Mouse (Mus musculus) olfactory bulb, adult 2 months (tissue): ENCODE measurements around the gene Opcml. TPM values are rescaled to one million over a fixed set of nuclear protein-coding genes. Genes with fewer than 3 reads are reported as not detected.

Experiments used
- H3K27ac ChIP-seq: fragments of 200-500 bp; 2 replicates; pipeline ENCODE4 v1.5.1; 2012; ENCODE audit warnings: low read depth, low read length; ENCODE audit not compliant: insufficient read depth
- H3K4me1 ChIP-seq: fragments of 200-500 bp; 2 replicates; pipeline ENCODE4 v1.6.1; 2012; ENCODE audit warnings: low read length; ENCODE audit not compliant: control insufficient read depth, insufficient read depth
- H3K4me3 ChIP-seq: fragments of 200-500 bp; 2 replicates; pipeline ENCODE4 v1.5.1; 2012; ENCODE audit warnings: mild to moderate bottlenecking, low read depth, low read length, moderate library complexity; ENCODE audit not compliant: insufficient read depth
- CTCF ChIP-seq: fragments of 200-500 bp; IDR thresholded peaks from 2 replicates; pipeline ENCODE4 v1.5.1; 2012; ENCODE audit warnings: low read depth, mild to moderate bottlenecking, low read length, moderate library complexity; ENCODE audit not compliant: insufficient read depth
- POLR2A ChIP-seq: fragments of 200-500 bp; IDR thresholded peaks from 2 replicates; pipeline ENCODE4 v1.6.1; 2012; ENCODE audit warnings: mild to moderate bottlenecking, low read depth, low read length, moderate library complexity; ENCODE audit not compliant: insufficient read depth
- WGBS: fragments of 180-500 bp; shearing (Covaris S2); methylation state at CpG from one replicate; pipeline ENCODE4 v1.1.7; 2018; 5-methylcytosine and 5-hydroxymethylcytosine counted together
- polyA plus RNA-seq: library from polyadenylated mRNA; stranded (reverse); fragments of >200 nt; gene quantifications from 2 replicates; pipeline ENCODE4 v1.2.4, GENCODE M21; 2012; ENCODE audit warnings: low replicate concordance; ENCODE audit not compliant: missing spikeins, insufficient read depth, insufficient read length

The Opcml gene
- polyA plus RNA-seq, 1 experiment = not detected

DNA sequence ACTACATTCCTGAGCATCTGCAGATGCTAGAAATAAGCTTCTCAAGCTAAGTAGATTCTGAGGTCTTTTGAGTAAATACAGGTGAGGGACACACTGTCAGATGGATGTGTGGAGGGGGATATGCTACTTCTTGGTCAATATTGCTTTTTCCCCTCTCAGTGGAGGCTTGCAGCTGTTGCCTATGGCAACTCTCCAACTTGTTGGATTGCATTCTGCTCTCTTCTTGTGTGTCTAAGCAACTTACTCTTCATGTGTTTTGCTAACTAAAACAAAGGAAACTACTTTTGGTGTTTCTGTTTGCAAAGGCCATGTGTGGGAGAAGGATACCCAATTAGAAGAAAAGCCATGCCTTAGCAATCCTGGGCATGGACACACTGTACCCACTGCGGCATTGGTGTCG lies 406.0 kb downstream of the Opcml start:
- no peak overlapping the region for H3K27ac ChIP-seq
- TF ChIP-seq CTCF = no peak
- TF ChIP-seq POLR2A = no peak
- WGBS = 81% methylated on average over 2 of the region's 2 CpGs

DNA sequence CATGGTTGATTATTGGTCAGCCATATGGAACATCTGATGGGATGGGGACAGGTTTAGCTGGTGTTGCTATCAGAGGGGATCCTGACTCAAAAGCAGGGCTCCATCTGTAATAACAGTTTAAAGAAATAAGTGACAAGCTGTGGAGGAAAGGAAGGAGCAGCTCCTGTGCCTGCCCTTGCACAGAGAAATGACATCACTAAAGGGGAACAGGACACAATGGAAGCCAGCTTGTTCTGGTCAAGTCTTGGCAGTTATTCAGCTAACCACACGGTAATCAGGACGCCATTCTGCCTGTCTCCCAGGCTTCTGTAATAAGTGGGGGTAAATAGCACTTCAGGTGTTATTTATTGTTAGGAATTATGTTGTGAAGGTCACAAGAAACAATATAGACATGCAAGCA lies 406.5 kb downstream of the Opcml start:
- TF ChIP-seq CTCF = no peak
- no peak for TF ChIP-seq POLR2A
- Histone ChIP-seq H3K27ac (no peak overlapping the region), H3K4me1 (no peaks in the 10 kb centered on the region), H3K4me3 (no peak overlapping the region)
- WGBS = 54% methylated on average over 2 of the region's 2 CpGs

More for the DNA sequence above, 406.0 kb downstream of the Opcml start:
- H3K4me1 ChIP-seq = no peaks in the 10 kb centered on the region
- H3K4me3 ChIP-seq = no peak overlapping the region

DNA sequence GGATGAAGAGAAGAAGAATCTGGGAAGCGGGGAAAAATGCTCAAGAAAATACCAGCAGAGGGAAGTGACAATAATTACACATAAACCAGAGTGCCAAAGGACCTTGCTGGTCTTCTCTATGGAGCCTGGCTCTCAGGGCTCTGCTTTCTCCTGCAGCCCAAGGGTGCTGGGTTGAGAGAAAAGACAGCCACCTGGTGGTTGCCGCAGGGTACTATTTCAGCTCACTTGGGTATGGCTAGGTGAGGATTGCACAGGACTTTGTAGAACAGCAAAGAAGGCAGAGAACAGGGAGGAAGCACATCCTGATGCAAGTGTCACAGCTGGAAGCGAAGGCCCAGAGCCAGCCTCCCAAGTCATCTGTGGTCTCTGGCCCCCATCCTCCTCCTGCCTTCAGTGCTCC lies 407.1 kb downstream of the Opcml start:
- TF ChIP-seq POLR2A (no peak), CTCF (peak; percentile 60)
- Histone ChIP-seq H3K4me3 (no peak overlapping the region), H3K4me1 (no peaks in the 10 kb centered on the region), H3K27ac (no peak overlapping the region)
- 52% methylated on average over 3 of the region's 3 CpGs for WGBS

DNA sequence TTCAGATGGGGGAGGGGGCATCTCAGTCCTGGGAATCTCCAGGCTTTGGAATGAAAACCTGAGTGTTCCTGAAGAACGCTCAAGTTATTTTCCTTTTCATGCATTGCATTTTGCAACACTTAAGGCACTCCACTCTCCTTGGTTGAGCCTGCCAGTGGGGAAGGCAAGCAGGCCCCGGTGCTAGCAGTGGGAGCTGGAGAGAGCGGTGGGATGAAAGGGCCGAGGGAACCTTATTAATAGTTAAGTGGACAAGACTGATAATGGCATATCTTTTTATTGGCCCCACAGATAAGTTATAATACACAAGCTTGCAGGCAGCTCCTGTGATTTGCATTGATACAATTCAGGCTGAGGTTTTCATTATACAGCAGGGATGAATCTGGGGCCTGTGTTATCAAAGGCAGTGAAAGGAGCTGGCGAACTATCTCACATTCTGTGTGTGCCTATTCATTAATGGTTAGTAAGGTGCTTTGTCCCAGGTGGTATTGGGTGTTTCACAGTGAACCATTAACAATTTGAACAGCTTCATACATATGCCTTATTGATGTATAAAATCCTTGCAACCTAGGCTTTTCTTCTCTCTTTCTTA lies 407.6 kb downstream of the Opcml start:
- no peak overlapping the region for H3K4me3 ChIP-seq
- no peak for TF ChIP-seq CTCF
- TF ChIP-seq POLR2A = no peak
- 79% methylated on average over 5 of the region's 5 CpGs for WGBS
- no peaks in the 10 kb centered on the region for H3K4me1 ChIP-seq
- H3K27ac ChIP-seq = no peak overlapping the region

DNA sequence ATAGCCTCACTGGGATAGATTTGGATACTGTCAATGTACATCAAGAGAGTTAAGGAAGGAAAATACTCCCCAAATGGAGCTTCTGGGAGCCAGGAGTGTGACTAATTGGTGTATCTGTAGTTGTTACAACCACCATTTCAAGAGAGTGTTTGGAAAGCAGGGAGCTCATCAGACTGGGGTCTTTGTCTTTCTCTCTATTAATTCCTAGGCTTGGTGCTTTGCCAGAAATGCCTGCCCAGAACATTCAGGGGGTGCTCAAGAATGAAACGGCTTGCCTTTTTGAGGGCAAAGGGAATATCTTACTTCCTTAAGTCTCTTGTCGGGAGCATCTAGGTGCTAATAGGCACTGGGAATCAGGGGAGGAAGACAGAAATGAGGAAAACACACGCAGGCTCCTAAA lies 416.9 kb downstream of the Opcml start:
- 64% methylated on average over 3 of the region's 3 CpGs for WGBS
- H3K27ac ChIP-seq = no peak overlapping the region
- no peak for TF ChIP-seq CTCF
- no peak for TF ChIP-seq POLR2A
- no peaks in the 10 kb centered on the region for H3K4me1 ChIP-seq
- no peak overlapping the region for H3K4me3 ChIP-seq

DNA sequence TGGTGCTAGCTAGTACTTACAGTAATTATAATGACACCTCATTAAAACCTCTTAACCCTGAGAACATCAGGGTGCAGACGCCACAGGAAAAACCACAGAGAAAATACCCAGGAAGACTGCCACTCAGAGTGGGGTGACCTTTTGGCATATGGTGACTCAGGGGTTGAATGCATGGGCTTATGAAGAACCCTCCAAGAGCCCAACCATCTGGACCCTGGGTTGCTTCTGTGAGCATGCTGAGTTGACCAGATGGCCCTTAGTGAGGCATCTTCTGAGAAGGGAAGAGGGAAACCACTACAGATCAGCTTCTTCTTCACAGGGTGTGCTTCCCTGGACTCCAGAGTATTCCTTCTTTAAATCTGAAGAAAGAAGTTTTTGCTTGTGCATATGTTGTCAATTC lies 418.1 kb downstream of the Opcml start:
- TF ChIP-seq CTCF = no peak
- TF ChIP-seq POLR2A = no peak
- no peaks in the 10 kb centered on the region for H3K4me1 ChIP-seq
- H3K4me3 ChIP-seq = no peak overlapping the region
- 86% methylated on average over 1 of the region's 1 CpGs for WGBS
- no peak overlapping the region for H3K27ac ChIP-seq

DNA sequence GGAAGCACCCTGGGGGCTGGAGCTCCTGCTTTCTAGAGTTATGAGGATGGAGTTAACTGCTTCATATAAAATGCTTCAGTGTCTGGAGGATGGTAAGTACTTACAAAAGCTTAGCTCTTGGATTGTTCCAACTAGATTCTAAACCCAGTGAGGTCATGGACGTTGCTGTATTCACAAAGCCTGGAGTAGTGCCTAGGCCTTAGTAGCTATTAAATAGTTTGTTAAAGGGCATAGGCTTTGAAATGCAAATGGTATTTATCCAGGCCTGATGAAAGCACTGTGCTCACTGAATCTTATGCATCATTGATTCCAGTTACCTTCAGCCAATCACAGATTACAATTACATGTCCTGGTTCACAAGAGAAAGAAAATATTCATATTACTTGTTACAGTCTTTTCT lies 421.3 kb downstream of the Opcml start:
- 65% methylated on average over 1 of the region's 1 CpGs for WGBS
- Histone ChIP-seq H3K27ac (no peak overlapping the region), H3K4me1 (no peaks in the 10 kb centered on the region), H3K4me3 (no peak overlapping the region)
- TF ChIP-seq POLR2A (no peak), CTCF (no peak)

DNA sequence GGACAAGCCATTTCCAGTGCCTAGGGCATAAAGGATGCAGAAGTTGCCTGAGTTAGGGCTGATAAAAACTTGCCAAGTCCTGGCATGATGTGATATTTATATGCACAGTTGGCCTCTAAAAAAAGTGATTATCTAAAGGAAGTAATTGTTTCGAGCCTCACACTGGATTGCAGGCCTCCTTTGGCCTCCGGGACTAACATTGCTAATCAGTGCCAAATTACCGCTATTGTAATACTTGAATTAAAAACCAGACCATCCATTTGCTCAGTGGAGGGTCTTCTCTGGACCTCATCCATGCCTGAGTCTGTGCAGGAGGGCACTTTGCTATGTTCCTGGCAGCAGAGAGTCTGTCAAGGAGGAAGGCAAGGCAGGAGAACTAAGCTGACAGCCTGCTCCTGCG lies 423.3 kb downstream of the Opcml start:
- no peaks in the 10 kb centered on the region for H3K4me1 ChIP-seq
- no peak overlapping the region for H3K4me3 ChIP-seq
- no peak overlapping the region for H3K27ac ChIP-seq
- TF ChIP-seq POLR2A (no peak), CTCF (no peak)
- WGBS = 66% methylated on average over 4 of the region's 4 CpGs

DNA sequence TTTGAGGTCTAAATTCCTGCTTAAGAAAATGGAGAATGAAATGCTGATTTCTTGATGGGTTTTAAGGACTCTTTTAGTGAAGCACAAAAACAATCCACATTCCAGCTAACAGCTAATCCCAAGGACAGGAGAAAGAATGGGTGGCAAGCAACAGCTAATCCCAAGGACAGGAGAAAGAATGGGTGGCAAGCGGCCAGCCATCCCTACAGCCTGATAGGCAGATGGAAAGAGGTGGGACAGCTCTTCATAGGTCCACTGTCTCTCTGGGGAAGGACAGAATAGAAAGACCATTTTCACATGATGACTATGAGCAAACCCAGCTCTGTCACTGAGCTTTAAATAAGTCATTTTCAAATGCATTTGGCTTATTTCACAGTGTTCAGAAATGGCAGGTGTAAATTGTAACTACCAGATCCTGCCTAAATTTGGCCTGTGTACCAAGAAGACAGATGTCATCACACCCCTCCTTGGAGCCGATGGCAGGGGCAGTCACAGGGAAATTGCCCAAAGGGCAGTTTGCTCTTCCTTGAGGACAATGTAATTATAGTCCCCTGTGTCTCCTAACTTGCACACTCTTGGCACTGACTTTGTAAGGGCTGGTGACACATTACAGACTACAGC lies 427.6 kb downstream of the Opcml start:
- no peaks in the 10 kb centered on the region for H3K4me1 ChIP-seq
- 68% methylated on average over 2 of the region's 2 CpGs for whole genome bisulfite sequencing
- H3K4me3 ChIP-seq = no peak overlapping the region
- TF ChIP-seq CTCF (no peak), POLR2A (no peak)
- H3K27ac ChIP-seq = no peak overlapping the region
